Mouse (Mus musculus): ENCODE measurements around the gene Gm4756. TPM values are rescaled to one million over a fixed set of nuclear protein-coding genes. Genes with fewer than 3 reads are reported as not detected.
"Not testable (repeated sequence)": the region's sequence is repeated elsewhere in the genome, so short reads cannot be mapped to it uniquely, and the experiment has no call there.

Gene Gm4756
- total RNA-seq (2021) = not detected
- long read RNA-seq, experiment 1 = 0 reads
- long read RNA-seq, experiment 2 = 0 reads

- no peak for DNase-seq
Measured at GRCm38 (mm10) chr12:72649611-72650330, at the start of gene Gm4756. TSS of gene Gm4756 (minus strand) at chr12:72649661.

DNA sequence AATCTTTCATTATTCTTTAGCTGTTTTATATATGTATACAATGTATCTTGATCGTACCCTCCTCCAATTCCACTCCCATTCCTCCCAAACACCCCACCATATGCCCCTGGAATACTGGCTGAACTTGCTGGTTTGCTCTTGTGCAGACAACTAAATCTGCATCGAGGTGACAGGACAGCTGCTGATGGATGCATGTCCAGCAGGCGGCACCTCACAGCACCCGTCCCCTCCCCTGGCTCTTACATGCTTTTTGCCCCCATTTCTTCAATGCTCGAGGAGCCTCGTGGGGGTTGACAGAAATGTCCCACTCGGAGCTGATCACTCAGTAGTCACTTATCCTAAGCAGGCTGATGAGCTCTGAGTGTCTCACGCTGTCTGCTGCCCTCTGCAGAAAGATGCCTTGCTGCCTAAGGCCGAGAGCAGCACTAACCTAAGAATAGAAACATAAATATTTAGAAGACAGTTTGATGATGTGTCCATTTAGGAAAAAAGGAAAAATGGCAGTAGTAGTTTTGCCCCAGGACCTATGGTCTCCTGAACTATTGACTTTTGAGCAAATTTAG, 45.5 kb upstream of the Gm4756 start:
- DNase-seq = no peak

- DNase-seq = peak; percentile 19
Measured at GRCm38 (mm10) chr12:72694438-72694837, 45.0 kb upstream of the Gm4756 start.

DNA sequence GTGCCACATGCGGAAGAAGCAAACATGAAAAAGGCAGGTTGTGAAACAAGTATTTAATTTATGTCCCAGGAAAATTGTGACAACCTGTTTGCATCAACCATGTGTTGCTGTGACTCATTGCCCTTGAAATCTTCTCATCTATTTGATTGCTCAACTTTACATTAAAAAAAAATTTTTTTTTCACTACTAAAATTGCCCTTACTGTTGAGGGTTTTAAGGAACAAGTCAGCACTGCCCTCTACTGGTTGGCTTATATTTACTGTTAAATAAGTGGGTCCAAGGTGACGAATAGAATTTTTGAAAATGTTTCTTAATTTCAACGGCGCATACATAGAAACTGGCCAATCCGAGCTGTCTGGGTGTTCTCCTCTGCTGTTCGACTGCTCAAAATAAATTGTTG, 44.4 kb upstream of the Gm4756 start:
- no peak for DNase-seq

DNA sequence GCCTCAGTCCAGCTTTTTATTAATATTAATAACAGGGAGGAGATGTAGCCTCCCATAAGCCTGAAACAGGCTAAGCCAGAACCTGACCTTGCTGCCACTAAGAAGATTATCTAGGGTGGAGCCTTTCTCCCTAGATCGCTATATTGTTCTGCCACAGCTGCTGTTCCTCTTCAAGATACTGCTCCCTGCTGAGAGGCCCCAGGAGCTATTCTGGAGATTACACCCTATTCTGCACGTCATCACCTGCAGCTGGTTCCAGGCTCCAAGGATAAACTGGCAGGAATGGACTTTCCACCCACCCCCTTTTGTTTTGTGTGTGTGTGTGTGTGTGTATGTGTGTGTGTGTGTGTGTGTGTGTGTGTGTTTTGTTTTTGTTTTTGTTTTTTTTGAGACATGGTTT, 38.8 kb upstream of the Gm4756 start:
- DNase-seq = not testable (repeated sequence)

- DNase-seq = not testable (repeated sequence)
Measured at GRCm38 (mm10) chr12:72687741-72688140, 38.3 kb upstream of the Gm4756 start.

DNA sequence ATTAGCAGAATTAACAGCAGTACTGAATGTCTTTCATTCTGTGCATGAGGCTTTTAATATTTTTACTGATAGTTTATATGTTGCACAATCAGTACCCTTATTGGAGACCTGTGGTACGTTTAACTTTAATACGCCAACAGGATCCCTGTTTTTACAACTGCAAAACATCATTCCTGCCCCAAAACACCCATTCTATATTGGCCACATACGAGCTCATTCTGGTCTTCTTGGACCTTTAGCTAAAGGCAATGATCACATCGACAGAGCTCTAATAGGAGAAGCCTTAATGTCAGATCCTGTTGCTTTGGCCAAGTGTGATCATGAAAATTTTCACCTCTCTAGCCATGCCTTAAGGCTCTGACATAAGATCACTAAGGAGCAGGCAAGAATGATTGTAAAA, 37.1 kb upstream of the Gm4756 start:
- DNase-seq = not testable (repeated sequence)

DNA sequence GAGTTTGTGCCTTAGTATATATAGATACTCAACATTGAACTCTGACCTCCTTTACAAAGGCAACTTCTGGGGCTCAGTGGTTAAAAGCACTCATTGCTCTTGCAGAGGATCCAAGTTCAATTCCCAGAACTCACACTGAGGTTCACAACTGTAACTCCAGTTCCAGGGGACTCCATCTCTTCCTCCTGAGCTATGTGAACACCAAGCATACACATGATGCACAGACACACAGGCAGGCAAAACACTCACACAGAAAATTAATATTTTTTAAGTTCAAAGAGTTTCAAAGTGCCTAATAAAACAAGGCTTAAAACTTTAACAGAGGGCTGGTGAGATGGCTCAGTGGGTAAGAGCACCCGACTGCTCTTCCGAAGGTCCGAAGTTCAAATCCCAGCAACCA, 34.2 kb upstream of the Gm4756 start:
- DNase-seq = no peak

DNA sequence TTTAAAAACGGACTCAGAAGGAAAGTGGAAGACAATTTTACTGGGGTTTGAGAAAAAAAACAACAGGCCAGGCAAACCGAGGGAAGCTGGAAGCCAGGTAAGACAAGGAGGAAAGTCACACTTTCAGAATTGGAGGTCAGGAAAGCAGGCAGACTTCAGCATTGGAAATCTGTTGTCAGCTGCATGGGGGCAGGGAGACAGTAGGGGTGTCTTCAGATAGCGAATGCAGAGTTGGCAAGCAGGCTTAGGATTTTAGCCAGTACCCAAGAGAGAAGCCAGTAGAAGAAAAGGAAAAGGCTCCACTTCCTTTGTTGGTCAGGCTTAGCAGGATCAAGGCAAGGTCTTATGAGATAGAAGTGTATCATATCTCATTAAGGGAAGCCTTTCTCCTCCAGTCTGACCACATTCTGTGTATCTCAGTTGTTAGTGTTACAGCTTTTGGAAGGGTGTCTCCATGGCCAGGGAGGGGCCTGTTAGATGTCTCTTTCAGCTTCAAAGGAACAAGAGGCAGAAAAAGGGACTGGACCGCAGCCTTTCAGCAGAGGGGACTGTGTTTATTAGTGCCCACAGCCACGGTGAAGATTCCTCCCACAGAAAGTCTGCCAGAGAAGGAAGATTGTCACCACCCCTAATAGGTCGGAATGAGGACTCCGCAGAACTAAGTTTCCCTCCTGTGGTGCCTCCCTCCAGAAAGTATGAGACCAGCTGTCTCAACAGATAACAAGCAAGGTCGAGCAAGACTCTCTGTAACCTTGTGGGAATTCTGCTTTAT, 33.2 kb upstream of the Gm4756 start:
- DNase-seq = no peak

DNA sequence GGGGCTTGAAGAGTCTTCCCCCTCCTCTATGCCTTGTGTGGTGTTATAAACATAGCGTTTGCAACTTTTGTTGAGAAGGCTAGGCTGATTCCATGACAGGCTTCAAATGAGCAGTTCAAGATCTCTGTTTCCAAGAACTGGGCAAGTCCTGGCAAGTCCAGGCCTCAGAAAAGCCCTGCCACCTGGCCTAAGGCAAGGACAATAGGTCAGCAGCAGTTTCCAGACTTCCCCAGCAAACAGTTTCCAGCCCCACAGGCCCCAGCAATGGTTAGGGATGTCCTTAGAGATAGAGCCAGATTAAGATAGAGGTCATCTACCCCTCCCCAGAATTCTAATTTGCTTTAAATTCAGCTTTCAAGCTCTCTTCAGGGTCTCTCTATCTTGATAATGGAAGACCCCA, 32.5 kb upstream of the Gm4756 start:
- no peak for DNase-seq

GRCm38 (mm10) chr12:72679635-72680034, 30.2 kb upstream of the Gm4756 start:
- no peak for DNase-seq

- DNase-seq = no peak
Measured at GRCm38 (mm10) chr12:72674820-72675219, 25.4 kb upstream of the Gm4756 start.

DNA sequence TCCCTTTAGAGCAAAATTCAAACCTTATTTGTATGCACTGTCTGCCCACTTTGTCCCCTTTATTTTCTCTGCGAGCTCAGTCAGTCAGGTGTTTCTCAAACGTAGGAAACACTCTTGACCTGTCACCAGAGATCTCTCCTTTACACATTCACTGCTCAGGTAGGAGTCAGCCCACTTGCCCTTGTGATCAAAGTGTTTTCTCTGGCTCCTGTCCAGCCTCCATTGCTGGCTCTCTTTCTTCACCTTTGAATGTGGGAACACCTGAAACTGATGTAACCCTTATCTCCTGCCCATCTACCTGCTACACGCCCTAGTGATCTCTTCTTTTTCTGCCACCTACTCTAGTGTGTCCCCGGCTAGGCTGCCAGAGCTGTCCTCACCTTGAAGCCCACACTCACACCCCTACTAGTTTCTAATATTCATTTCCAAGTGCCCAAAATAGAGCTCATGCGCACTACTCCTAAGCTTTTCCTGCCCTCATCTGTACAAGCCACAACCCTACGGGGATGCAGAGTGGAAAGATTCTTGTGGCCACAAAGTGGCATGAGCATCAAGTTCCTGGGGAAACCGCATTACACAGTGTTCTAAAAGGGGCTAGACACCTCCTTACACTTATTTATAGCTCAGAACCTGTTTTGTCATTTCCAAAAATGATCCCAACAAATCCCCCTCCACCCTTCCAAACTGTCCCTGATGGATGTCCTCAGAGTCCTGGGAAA, 24.8 kb upstream of the Gm4756 start:
- DNase-seq = no peak

DNA sequence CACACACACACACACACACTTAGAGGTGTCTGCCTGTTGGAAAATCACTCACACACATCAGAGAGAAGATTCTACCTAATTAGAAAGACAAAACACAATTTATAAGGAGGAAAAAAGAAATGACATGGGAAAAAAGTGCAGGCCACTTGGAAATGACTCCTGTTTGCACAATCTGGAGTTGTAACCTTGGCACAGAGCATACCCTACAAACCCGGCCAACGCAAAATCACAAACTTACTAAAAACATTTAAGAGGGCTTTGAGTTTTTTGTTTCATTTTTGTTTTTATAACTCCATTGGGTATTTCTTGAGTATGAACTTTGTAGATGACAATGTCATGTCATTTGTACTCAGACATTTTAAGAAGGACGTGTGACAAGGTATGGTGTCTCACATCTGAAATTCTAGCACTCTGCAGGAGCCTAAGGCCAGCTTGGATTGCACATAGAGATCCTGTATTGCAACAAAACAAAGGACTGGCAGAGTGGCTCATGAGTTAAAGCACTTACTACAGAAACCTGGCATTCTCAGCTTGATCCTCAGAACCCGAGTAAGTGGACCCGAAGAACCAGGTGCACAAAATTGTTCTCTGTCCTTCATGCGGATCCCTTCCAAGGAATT, 22.2 kb upstream of the Gm4756 start:
- no peak for DNase-seq

GRCm38 (mm10) chr12:72670921-72671320, 21.5 kb upstream of the Gm4756 start:
- DNase-seq = no peak

- no peak for DNase-seq
Measured at GRCm38 (mm10) chr12:72667868-72668469, 18.5 kb upstream of the Gm4756 start.

- DNase-seq = no peak
Measured at GRCm38 (mm10) chr12:72666015-72666414, 16.6 kb upstream of the Gm4756 start.

GRCm38 (mm10) chr12:72664735-72665337, 15.4 kb upstream of the Gm4756 start, which contains the start of gene Dhrs7:
TSS of gene Dhrs7 (minus strand) at chr12:72664909.
- DNase-seq = peak; percentile 90

DNA sequence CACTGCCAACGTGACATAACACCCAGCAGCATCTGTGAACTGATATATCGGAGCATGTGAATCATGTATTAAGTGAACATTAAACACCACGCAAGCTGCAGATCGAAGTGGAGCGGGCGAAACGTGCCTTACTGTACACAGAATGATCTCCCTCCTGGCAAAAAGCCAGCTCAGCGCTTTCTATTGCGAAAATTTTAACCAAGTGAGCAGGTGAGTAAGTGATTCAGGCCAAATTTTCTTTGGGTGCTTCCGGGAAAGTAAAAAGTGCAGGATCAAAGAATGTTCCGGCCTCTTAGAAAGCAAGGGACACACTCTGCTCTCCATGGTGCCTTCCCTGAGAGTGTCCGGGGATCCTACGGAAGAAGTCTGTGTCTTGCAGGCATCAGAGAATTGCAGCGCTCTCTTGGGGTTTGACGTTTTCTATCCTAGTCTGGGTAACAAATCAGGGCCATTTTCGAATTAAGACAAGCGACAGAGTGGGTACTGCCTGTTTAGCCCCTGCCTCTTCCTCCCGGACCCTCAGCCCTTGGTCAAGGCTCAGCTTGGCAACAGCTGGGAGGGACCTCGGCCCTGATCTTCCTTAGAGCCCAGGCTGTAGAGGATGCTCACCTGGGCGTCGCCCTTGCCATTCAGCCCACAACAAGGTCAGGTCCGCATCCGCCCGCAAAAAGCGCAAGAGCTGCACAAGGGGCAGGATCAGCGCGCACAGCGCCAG, 14.7 kb upstream of the Gm4756 start:
- peak; percentile 26 for DNase-seq

GRCm38 (mm10) chr12:72655775-72656174, 6.3 kb upstream of the Gm4756 start:
- no peak for DNase-seq

DNA sequence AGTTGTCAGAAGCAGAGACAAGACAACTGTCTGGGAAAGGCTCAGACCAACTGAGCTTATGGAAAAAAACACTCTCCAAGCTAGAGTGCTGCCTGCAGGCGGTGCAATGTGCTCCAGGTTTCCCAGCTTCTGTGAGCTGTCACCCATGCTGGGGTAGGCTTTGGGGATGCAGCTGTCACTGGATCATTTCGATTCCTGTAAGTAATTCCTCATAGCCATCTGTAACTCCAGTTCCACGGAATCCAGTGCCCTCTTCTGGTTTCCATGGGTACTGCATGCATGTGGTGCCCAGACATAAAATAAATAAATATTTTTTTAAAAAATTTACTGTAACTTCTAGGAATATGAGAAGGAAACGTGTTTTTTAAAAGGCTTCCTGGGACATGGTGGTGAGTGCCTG, 5.2 kb upstream of the Gm4756 start:
- DNase-seq = peak; percentile 66

All from gastrocnemius, postnatal 10 days (tissue).